Mouse (Mus musculus) adrenal gland, postnatal 4 days (tissue): Measurements from ENCODE around the gene Ston1. TPM values are rescaled to one million over a fixed set of nuclear protein-coding genes. Genes with fewer than 3 reads are reported as not detected.

Source experiments
- DNase-seq, 2 experiments: peaks; one replicate each; pipeline ENCODE4 v3.0.0; 2021 to 2022; ENCODE audit warnings: low spot score in 2 of 2, mixed read lengths in 2 of 2
- total RNA-seq, 2 experiments: library from RNA; stranded (reverse); gene quantifications; 2 replicates each; pipeline ENCODE4 v1.2.3; 2021

Ston1 gene
- total RNA-seq, 2 experiments from 2014 or later = 41.9 to 44.3 TPM

GRCm38 (mm10) chr17:88669921-88670320, 72.4 kb downstream of the Ston1 start:
- no peak for DNase-seq

GRCm38 (mm10) chr17:88670800-88671199, 73.3 kb downstream of the Ston1 start:
- no peak for DNase-seq

GRCm38 (mm10) chr17:88675310-88676309, 78.1 kb downstream of the Ston1 start:
- no peak for DNase-seq

GRCm38 (mm10) chr17:88688226-88688625, 90.7 kb downstream of the Ston1 start:
- no peak for DNase-seq

GRCm38 (mm10) chr17:88696656-88697333, 99.3 kb downstream of the Ston1 start:
- DNase-seq = no peak

GRCm38 (mm10) chr17:88700901-88701300, 103.4 kb downstream of the Ston1 start:
- DNase-seq = no peak

- DNase-seq = no peak
Measured at GRCm38 (mm10) chr17:88702345-88702744, 104.9 kb downstream of the Ston1 start.

- DNase-seq = no peak
Measured at GRCm38 (mm10) chr17:88703112-88703511, 105.6 kb downstream of the Ston1 start.

- DNase-seq = no peak
Measured at GRCm38 (mm10) chr17:88706231-88706649, 108.8 kb downstream of the Ston1 start.

Other genes starting within 250 kb of the Ston1 start
- 10 to 100 TPM; 23.3 to 23.6 TPM for gene Foxn2, start 157.0 kb upstream of the Ston1 start, total RNA-seq
- gene Ppp1r21, start 67.6 kb upstream of the Ston1 start, total RNA-seq = 10 to 100 TPM; 43.9 to 49.9 TPM
- not detected for gene Gtf2a1l, start 71.0 kb downstream of the Ston1 start, total RNA-seq
- under 1 TPM; 0.06 to 0.11 TPM for gene Lhcgr, start 194.3 kb downstream of the Ston1 start, total RNA-seq